Mouse (Mus musculus): ENCODE data around the gene Gsg1l. TPM values are rescaled to one million over a fixed set of nuclear protein-coding genes. Genes with fewer than 3 reads are reported as not detected.
A peak's percentile ranks its signal among the peaks of the same experiment; 100 is the strongest.

The Gsg1l gene
- polyA plus RNA-seq, 1 experiment from 2014 or later = 0.65 TPM

GRCm38 (mm10) chr7:126099835-126100234 lies 17.6 kb upstream of the Gsg1l start:
- ATAC-seq (ENCODE audit: insufficient number of reproducible peaks, insufficient read depth, low FRiP score, low read depth) = no peak
- Histone ChIP-seq H3K4me3 (ENCODE audit: low read depth, low read length) (no peak overlapping the region), H3K9ac (replicated peaks; ENCODE audit: low read depth, low read length) (no peak overlapping the region), H3K27me3 (ENCODE audit: control insufficient read depth, insufficient read depth, low read length) (no peaks in the 10 kb centered on the region), H3K36me3 (ENCODE audit: control insufficient read depth, insufficient read depth, low read length) (peaks cover 51% of the 10 kb centered on the region), H3K4me1 (ENCODE audit: control insufficient read depth, insufficient read depth, low read length) (no peaks in the 10 kb centered on the region), H3K4me2 (replicated peaks; ENCODE audit: low read depth, low read length) (no peak overlapping the region), H3K27ac (ENCODE audit: low read length) (no peak overlapping the region), H3K9me3 (ENCODE audit: control insufficient read depth, low read depth, low read length) (no peaks in the 10 kb centered on the region)
- WGBS = 80% methylated on average over 2 of the region's 2 CpGs

DNA sequence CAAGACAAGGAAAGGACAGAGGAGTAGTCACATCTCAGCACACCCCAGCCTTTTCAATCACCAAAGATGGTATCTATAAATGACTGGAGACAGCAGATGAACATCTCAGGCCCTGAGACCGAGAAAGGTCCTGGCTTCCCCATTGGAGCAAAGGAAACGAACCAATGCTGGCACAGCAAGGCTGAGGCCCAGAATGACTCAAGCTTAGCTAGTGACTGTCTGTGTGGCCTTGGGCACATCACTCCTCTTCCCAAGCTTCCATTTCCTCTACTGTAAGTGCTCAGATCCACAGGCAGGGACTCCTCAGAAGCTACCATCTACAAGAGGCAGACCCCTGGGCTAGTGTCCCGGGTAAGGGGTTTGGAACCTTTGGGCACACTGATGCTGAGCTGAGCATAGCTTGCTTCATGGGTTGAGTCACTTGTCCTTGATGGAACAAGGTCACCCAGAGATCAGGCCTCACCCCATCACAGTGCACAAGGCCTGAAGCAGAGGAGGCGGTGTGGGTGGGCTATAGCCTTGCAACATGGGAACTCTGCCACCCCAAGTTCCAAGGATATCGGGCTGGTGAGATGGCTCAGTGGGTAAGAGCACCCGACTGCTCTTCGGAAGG lies 17.1 kb upstream of the Gsg1l start:
- ATAC-seq (ENCODE audit: insufficient number of reproducible peaks, insufficient read depth, low FRiP score, low read depth) = no peak
- WGBS = 91% methylated on average over 7 of the region's 7 CpGs
- no peak overlapping the region for H3K4me3 ChIP-seq (ENCODE audit: low read depth, low read length)
- no peak overlapping the region for H3K4me2 ChIP-seq (replicated peaks; ENCODE audit: low read depth, low read length)
- H3K9me3 ChIP-seq (ENCODE audit: control insufficient read depth, low read depth, low read length) = no peaks in the 10 kb centered on the region
- H3K36me3 ChIP-seq (ENCODE audit: control insufficient read depth, insufficient read depth, low read length) = peaks cover 46% of the 10 kb centered on the region
- no peaks in the 10 kb centered on the region for H3K27me3 ChIP-seq (ENCODE audit: control insufficient read depth, insufficient read depth, low read length)
- no peaks in the 10 kb centered on the region for H3K4me1 ChIP-seq (ENCODE audit: control insufficient read depth, insufficient read depth, low read length)
- H3K9ac ChIP-seq (replicated peaks; ENCODE audit: low read depth, low read length) = no peak overlapping the region
- H3K27ac ChIP-seq (ENCODE audit: low read length) = no peak overlapping the region

- no peak overlapping the region for H3K27ac ChIP-seq (ENCODE audit: low read length)
- WGBS = 69% methylated on average over 7 of the region's 9 CpGs
- no peak overlapping the region for H3K4me2 ChIP-seq (replicated peaks; ENCODE audit: low read depth, low read length)
- H3K27me3 ChIP-seq (ENCODE audit: control insufficient read depth, insufficient read depth, low read length) = no peaks in the 10 kb centered on the region
- no peak for ATAC-seq (ENCODE audit: insufficient number of reproducible peaks, insufficient read depth, low FRiP score, low read depth)
- no peak overlapping the region for H3K9ac ChIP-seq (replicated peaks; ENCODE audit: low read depth, low read length)
- no peaks in the 10 kb centered on the region for H3K9me3 ChIP-seq (ENCODE audit: control insufficient read depth, low read depth, low read length)
- no peaks in the 10 kb centered on the region for H3K4me1 ChIP-seq (ENCODE audit: control insufficient read depth, insufficient read depth, low read length)
- peaks cover 31% of the 10 kb centered on the region for H3K36me3 ChIP-seq (ENCODE audit: control insufficient read depth, insufficient read depth, low read length)
- H3K4me3 ChIP-seq (ENCODE audit: low read depth, low read length) = no peak overlapping the region
Measured at GRCm38 (mm10) chr7:126097219-126097915, 15.2 kb upstream of the Gsg1l start.

DNA sequence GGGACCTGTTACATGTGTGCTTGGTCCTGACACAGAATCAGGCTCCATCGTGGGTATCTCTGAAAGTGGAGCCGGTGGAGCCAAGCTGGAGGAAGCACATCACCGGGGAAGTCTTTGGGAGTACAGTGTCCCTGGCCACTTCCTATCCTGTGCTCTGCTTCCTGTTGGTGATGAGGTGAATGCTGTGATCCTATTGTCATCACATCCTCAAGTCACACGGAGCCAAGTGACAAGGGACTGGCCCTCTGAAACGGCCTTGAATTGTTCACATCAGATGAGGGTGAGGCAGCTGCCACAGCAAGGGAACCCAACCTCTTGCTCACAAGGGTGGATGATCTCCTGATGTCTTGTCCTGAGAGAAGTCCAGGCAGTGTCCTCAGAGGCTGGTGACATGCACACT lies 14.4 kb upstream of the Gsg1l start:
- Histone ChIP-seq H3K36me3 (ENCODE audit: control insufficient read depth, insufficient read depth, low read length) (peaks cover 23% of the 10 kb centered on the region), H3K9ac (replicated peaks; ENCODE audit: low read depth, low read length) (no peak overlapping the region), H3K9me3 (ENCODE audit: control insufficient read depth, low read depth, low read length) (no peaks in the 10 kb centered on the region), H3K4me3 (ENCODE audit: low read depth, low read length) (no peak overlapping the region), H3K27ac (ENCODE audit: low read length) (no peak overlapping the region), H3K4me1 (ENCODE audit: control insufficient read depth, insufficient read depth, low read length) (no peaks in the 10 kb centered on the region), H3K4me2 (replicated peaks; ENCODE audit: low read depth, low read length) (no peak overlapping the region), H3K27me3 (ENCODE audit: control insufficient read depth, insufficient read depth, low read length) (no peaks in the 10 kb centered on the region)
- 83% methylated on average over 5 of the region's 5 CpGs for WGBS
- ATAC-seq (ENCODE audit: insufficient number of reproducible peaks, insufficient read depth, low FRiP score, low read depth) = no peak

GRCm38 (mm10) chr7:126094738-126095137 lies 12.5 kb upstream of the Gsg1l start:
- H3K27me3 ChIP-seq (ENCODE audit: control insufficient read depth, insufficient read depth, low read length) = no peaks in the 10 kb centered on the region
- H3K9me3 ChIP-seq (ENCODE audit: control insufficient read depth, low read depth, low read length) = no peaks in the 10 kb centered on the region
- no peak for ATAC-seq (ENCODE audit: insufficient number of reproducible peaks, insufficient read depth, low FRiP score, low read depth)
- H3K9ac ChIP-seq (replicated peaks; ENCODE audit: low read depth, low read length) = no peak overlapping the region
- peaks cover 8% of the 10 kb centered on the region; the same call in 1 of the 2 replicates for H3K36me3 ChIP-seq (ENCODE audit: control insufficient read depth, insufficient read depth, low read length)
- H3K4me3 ChIP-seq (ENCODE audit: low read depth, low read length) = no peak overlapping the region
- H3K27ac ChIP-seq (ENCODE audit: low read length) = no peak overlapping the region
- H3K4me1 ChIP-seq (ENCODE audit: control insufficient read depth, insufficient read depth, low read length) = no peaks in the 10 kb centered on the region
- 90% methylated on average over 5 of the region's 5 CpGs for WGBS
- H3K4me2 ChIP-seq (replicated peaks; ENCODE audit: low read depth, low read length) = no peak overlapping the region

- H3K9ac ChIP-seq (replicated peaks; ENCODE audit: low read depth, low read length) = no peak overlapping the region
- no peak overlapping the region for H3K4me2 ChIP-seq (replicated peaks; ENCODE audit: low read depth, low read length)
- H3K27ac ChIP-seq (ENCODE audit: low read length) = no peak overlapping the region
- WGBS = 31% methylated on average over 3 of the region's 3 CpGs
- H3K9me3 ChIP-seq (ENCODE audit: control insufficient read depth, low read depth, low read length) = no peaks in the 10 kb centered on the region
- H3K27me3 ChIP-seq (ENCODE audit: control insufficient read depth, insufficient read depth, low read length) = no peaks in the 10 kb centered on the region
- ATAC-seq (ENCODE audit: insufficient number of reproducible peaks, insufficient read depth, low FRiP score, low read depth) = peak; percentile 24; the same call in 1 of the 2 replicates
- no peak overlapping the region for H3K4me3 ChIP-seq (ENCODE audit: low read depth, low read length)
- peaks cover 5% of the 10 kb centered on the region; the same call in 1 of the 2 replicates for H3K36me3 ChIP-seq (ENCODE audit: control insufficient read depth, insufficient read depth, low read length)
- no peaks in the 10 kb centered on the region for H3K4me1 ChIP-seq (ENCODE audit: control insufficient read depth, insufficient read depth, low read length)
Measured at GRCm38 (mm10) chr7:126093162-126093561, 11.0 kb upstream of the Gsg1l start.

DNA sequence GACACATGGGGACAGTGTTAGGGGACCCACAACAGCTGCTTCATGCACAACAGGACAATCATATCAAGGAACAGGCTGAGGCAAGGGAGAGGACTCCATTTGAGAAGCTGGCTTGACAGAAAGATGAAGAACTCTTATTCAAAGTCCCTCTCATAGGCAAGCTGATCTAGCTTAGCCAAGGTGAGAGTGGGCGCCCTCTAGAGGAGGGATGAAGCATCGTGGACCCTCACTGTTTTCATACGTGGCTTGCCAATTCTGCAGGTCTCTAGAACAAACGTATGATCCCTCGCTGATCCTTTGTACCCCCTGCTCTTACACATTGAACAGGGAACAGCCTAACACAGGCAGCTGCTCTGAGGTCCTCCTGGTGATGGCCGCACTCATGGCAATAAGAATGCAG lies 7.6 kb upstream of the Gsg1l start:
- 11% methylated on average over 6 of the region's 6 CpGs for WGBS
- Histone ChIP-seq H3K9ac (replicated peaks; ENCODE audit: low read depth, low read length) (no peak overlapping the region), H3K27me3 (ENCODE audit: control insufficient read depth, insufficient read depth, low read length) (no peaks in the 10 kb centered on the region), H3K4me3 (ENCODE audit: low read depth, low read length) (no peak overlapping the region), H3K36me3 (ENCODE audit: control insufficient read depth, insufficient read depth, low read length) (no peaks in the 10 kb centered on the region), H3K9me3 (ENCODE audit: control insufficient read depth, low read depth, low read length) (no peaks in the 10 kb centered on the region), H3K27ac (ENCODE audit: low read length) (no peak overlapping the region), H3K4me2 (replicated peaks; ENCODE audit: low read depth, low read length) (no peak overlapping the region), H3K4me1 (ENCODE audit: control insufficient read depth, insufficient read depth, low read length) (0 out of 2 replicates have a peak, but pooled peaks cover 4% of the 10 kb centered on the region)
- no peak for ATAC-seq (ENCODE audit: insufficient number of reproducible peaks, insufficient read depth, low FRiP score, low read depth)

DNA sequence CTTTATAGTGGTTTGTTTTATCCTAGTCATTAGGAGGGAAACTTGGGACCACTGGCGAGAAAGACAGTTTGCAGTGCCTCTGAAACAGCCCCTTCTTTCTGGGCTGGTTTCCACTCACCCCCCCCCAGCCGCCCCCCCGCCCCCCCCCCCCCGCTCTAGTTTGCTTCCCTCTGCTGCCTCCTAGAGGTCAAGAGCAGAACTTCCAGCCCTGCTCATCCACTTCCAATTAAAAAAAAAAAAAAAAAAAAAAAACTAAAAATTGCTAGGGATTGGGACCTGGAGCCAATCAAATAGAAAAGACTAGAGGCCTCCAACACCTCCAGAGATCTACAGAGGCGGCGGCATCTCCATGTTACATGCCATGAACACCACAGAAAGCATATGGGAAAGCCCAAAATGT lies 5.9 kb upstream of the Gsg1l start:
- H3K36me3 ChIP-seq (ENCODE audit: control insufficient read depth, insufficient read depth, low read length) = no peaks in the 10 kb centered on the region
- no peaks in the 10 kb centered on the region for H3K9me3 ChIP-seq (ENCODE audit: control insufficient read depth, low read depth, low read length)
- no peak overlapping the region for H3K4me3 ChIP-seq (ENCODE audit: low read depth, low read length)
- WGBS = 19% methylated on average over 5 of the region's 6 CpGs
- no peak overlapping the region for H3K9ac ChIP-seq (replicated peaks; ENCODE audit: low read depth, low read length)
- no peak overlapping the region for H3K4me2 ChIP-seq (replicated peaks; ENCODE audit: low read depth, low read length)
- peaks cover 11% of the 10 kb centered on the region; the same call in 1 of the 2 replicates for H3K27me3 ChIP-seq (ENCODE audit: control insufficient read depth, insufficient read depth, low read length)
- ATAC-seq (ENCODE audit: insufficient number of reproducible peaks, insufficient read depth, low FRiP score, low read depth) = no peak
- peaks cover 6% of the 10 kb centered on the region; the same call in 1 of the 2 replicates for H3K4me1 ChIP-seq (ENCODE audit: control insufficient read depth, insufficient read depth, low read length)
- H3K27ac ChIP-seq (ENCODE audit: low read length) = no peak overlapping the region

Data from stomach, embryonic 14.5 days (tissue).